Mouse (Mus musculus): ENCODE measurements around the gene Zmynd15. TPM values are rescaled to one million over a fixed set of nuclear protein-coding genes. Genes with fewer than 3 reads are reported as not detected.

Zmynd15 gene
- polyA plus RNA-seq, 1 experiment from 2014 or later: 0.40 TPM

DNA sequence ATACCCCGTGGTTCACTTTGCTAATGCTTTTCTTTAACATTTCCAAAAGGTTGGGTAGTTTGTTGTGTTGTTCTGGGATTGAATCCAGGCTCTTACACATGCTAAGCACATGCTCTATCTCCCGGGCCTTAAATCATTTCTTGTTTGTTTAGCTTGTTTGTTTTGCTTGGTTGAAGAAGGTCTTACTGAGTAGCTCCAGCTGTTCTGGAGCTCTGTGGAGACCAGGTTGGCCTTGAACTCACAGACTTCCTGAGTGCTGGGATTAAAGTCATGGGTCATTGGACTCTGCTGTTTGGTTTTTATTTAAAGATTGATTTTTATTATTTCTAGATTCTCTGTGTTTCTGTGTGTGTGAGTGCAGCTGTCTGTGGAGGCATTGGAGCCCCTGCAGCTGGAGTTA is 26.3 kb downstream of the Zmynd15 start:
- H3K4me1 ChIP-seq (replicated peaks): no peaks in the 10 kb centered on the region
- no peak for ATAC-seq
- 58% methylated on average over 2 of the region's 2 CpGs for WGBS
- H3K9me3 ChIP-seq: no peaks in the 10 kb centered on the region
- H3K36me3 ChIP-seq: no peaks in the 10 kb centered on the region
- H3K27me3 ChIP-seq: no peaks in the 10 kb centered on the region
- no peak overlapping the region for H3K4me2 ChIP-seq (replicated peaks)
- H3K9ac ChIP-seq (replicated peaks): no peak overlapping the region
- H3K27ac ChIP-seq: no peak overlapping the region
- H3K4me3 ChIP-seq (replicated peaks): no peak overlapping the region

- no peaks in the 10 kb centered on the region for H3K4me1 ChIP-seq (replicated peaks)
- no peak overlapping the region for H3K9ac ChIP-seq (replicated peaks)
- no peak for ATAC-seq
- WGBS: 53% methylated on average over 4 of the region's 4 CpGs
- no peak overlapping the region for H3K4me2 ChIP-seq (replicated peaks)
- no peak overlapping the region for H3K27ac ChIP-seq
- peaks cover 4% of the 10 kb centered on the region; the same call in 1 of the 2 replicates for H3K9me3 ChIP-seq
- H3K36me3 ChIP-seq: no peaks in the 10 kb centered on the region
- H3K27me3 ChIP-seq: no peaks in the 10 kb centered on the region
- H3K4me3 ChIP-seq (replicated peaks): no peak overlapping the region
Observed at GRCm38 (mm10) chr11:70487816-70488215, 28.6 kb downstream of the Zmynd15 start.

GRCm38 (mm10) chr11:70489138-70489537 is 29.9 kb downstream of the Zmynd15 start:
- no peak overlapping the region for H3K9ac ChIP-seq (replicated peaks)
- no peaks in the 10 kb centered on the region for H3K4me1 ChIP-seq (replicated peaks)
- no peak overlapping the region for H3K4me3 ChIP-seq (replicated peaks)
- no peak for ATAC-seq
- H3K27ac ChIP-seq: no peak overlapping the region
- peaks cover 4% of the 10 kb centered on the region; the same call in 1 of the 2 replicates for H3K9me3 ChIP-seq
- H3K27me3 ChIP-seq: no peaks in the 10 kb centered on the region
- H3K4me2 ChIP-seq (replicated peaks): no peak overlapping the region
- H3K36me3 ChIP-seq: no peaks in the 10 kb centered on the region
- 86% methylated on average over 3 of the region's 3 CpGs for WGBS

GRCm38 (mm10) chr11:70489684-70490083 is 30.5 kb downstream of the Zmynd15 start:
- ATAC-seq: no peak
- no peak overlapping the region for H3K4me3 ChIP-seq (replicated peaks)
- no peak overlapping the region for H3K27ac ChIP-seq
- H3K9ac ChIP-seq (replicated peaks): no peak overlapping the region
- peaks cover 4% of the 10 kb centered on the region; the same call in 1 of the 2 replicates for H3K9me3 ChIP-seq
- H3K4me2 ChIP-seq (replicated peaks): no peak overlapping the region
- H3K36me3 ChIP-seq: no peaks in the 10 kb centered on the region
- 89% methylated on average over 6 of the region's 6 CpGs for WGBS
- H3K4me1 ChIP-seq (replicated peaks): no peaks in the 10 kb centered on the region
- no peaks in the 10 kb centered on the region for H3K27me3 ChIP-seq

DNA sequence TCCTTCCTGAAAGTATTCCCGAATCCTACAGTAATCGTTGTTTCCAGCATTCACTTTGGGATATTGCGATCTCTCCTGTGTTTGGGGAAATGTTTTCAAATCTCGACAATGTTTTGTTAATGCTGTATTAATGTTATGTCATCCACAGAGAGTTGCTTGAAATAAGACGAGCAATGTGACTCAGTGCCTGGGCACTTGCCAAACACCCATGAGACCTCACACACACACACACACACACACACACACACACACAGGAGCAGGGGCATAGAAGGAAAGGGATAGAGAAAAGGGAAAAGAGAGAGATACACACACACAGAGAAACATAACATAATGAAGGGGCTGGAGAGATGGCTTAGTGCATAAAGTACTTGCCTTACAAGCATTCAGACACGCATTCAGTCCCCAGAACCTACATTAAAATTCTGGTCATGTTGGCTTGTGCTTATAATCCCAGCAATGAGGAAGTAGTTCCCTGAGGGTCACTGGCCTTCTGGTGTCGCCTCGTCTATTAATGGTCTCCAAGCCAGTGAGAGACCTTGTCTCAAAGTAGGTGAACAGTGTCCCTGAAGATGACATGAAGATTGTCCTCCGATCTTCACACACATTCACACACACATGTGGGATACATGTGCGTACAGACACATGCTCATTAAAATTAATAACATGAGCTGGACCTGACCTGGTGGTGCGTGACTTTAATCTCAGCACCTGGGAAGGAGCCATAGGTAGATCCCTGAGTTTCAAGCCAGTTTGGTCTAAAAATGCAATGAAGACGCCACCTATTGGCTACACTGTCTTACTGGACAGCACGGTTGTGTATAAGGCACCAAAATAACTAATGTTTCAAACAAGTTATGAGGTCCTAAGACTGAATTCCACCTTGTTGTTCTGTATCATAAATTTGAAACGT is 40.6 kb downstream of the Zmynd15 start:
- 66% methylated on average over 14 of the region's 14 CpGs for WGBS
- H3K27ac ChIP-seq: no peak overlapping the region
- ATAC-seq: no peak
- no peak overlapping the region for H3K4me2 ChIP-seq (replicated peaks)
- H3K4me3 ChIP-seq (replicated peaks): no peak overlapping the region
- H3K27me3 ChIP-seq: no peaks in the 10 kb centered on the region
- H3K9ac ChIP-seq (replicated peaks): no peak overlapping the region
- H3K36me3 ChIP-seq: no peaks in the 10 kb centered on the region
- H3K4me1 ChIP-seq (replicated peaks): no peaks in the 10 kb centered on the region
- no peaks in the 10 kb centered on the region for H3K9me3 ChIP-seq

DNA sequence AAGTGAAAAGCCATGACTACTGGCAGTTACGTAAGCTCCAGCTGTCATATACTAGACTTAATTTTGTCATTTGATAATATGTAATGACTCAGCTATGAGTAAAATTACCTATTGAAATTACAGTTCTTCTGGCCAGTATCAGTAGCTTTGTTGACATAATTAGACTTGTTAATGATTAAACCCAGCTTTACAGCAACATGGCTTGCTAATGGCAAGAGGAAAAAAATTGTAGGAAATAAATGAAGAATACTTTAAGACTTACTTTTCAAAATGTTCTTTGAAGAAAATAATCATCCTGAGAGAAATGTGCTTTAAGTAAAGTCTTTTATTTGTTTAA is 41.2 kb downstream of the Zmynd15 start:
- 95% methylated on average over 1 of the region's 1 CpGs for WGBS
- no peaks in the 10 kb centered on the region for H3K9me3 ChIP-seq
- ATAC-seq: no peak
- H3K4me1 ChIP-seq (replicated peaks): no peaks in the 10 kb centered on the region
- H3K36me3 ChIP-seq: no peaks in the 10 kb centered on the region
- H3K9ac ChIP-seq (replicated peaks): no peak overlapping the region
- H3K27ac ChIP-seq: no peak overlapping the region
- H3K27me3 ChIP-seq: no peaks in the 10 kb centered on the region
- H3K4me2 ChIP-seq (replicated peaks): no peak overlapping the region
- H3K4me3 ChIP-seq (replicated peaks): no peak overlapping the region

DNA sequence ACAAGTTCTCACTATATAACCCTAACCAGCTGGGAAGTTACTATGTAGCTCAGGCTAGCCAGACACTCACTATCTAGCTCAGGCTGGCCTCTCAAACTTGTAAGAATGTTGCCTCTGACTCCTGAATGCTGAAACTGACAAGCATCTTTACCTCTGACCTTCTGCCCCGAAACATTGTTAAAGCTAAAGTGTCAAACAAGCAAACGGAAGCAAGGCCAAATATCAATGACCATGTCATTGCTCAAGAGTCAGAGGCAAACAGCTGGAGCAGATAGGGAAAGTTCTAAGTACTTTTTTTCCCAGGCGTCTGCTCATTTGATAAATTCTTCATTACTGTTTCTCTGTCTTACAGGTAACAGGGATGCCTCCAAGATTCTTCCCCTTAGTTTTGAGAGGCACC is 42.8 kb downstream of the Zmynd15 start:
- no peak overlapping the region for H3K9ac ChIP-seq (replicated peaks)
- no peak overlapping the region for H3K27ac ChIP-seq
- no peak for ATAC-seq
- H3K4me3 ChIP-seq (replicated peaks): no peak overlapping the region
- H3K9me3 ChIP-seq: no peaks in the 10 kb centered on the region
- no peaks in the 10 kb centered on the region for H3K27me3 ChIP-seq
- 82% methylated on average over 3 of the region's 3 CpGs for WGBS
- H3K4me1 ChIP-seq (replicated peaks): no peaks in the 10 kb centered on the region
- H3K36me3 ChIP-seq: no peaks in the 10 kb centered on the region
- no peak overlapping the region for H3K4me2 ChIP-seq (replicated peaks)

DNA sequence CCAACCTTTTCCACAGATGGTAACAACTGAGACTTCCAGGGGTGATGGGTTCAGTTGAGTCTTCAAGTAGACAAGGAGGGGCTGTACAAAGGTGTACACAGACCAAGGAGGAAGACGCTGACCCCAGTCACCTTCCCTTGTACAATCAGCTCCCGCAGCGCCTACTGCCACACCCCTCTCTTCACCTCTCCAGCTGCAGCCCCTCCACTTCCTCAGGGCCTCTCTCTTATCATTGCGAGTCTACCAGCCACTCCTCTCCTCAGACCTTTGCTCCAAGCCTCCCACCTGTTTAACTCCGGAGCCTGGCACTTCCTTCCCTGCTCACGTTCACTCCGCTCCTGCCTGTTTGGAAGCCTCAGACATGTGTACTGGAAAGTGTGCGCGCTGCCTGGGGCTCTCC is 45.7 kb downstream of the Zmynd15 start, which contains the start of gene Tm4sf5:
Gene Tm4sf5, plus strand, starts transcription at position 275 of the 400 bp plus-strand sequence.
- H3K9me3 ChIP-seq: no peaks in the 10 kb centered on the region
- no peaks in the 10 kb centered on the region; the same call in 1 of the 2 replicates for H3K27me3 ChIP-seq
- WGBS: 85% methylated on average over 9 of the region's 9 CpGs
- ATAC-seq: no peak
- no peak within 1 kb of the TSS for H3K9ac ChIP-seq (replicated peaks)
- H3K4me2 ChIP-seq (replicated peaks): no peak within 1 kb of the TSS
- no peaks in the 10 kb centered on the region for H3K36me3 ChIP-seq
- H3K4me3 ChIP-seq (replicated peaks): no peak within 1 kb of the TSS
- peaks cover 4% of the 10 kb centered on the region for H3K4me1 ChIP-seq (replicated peaks)
- no peak within 1 kb of the TSS for H3K27ac ChIP-seq

DNA sequence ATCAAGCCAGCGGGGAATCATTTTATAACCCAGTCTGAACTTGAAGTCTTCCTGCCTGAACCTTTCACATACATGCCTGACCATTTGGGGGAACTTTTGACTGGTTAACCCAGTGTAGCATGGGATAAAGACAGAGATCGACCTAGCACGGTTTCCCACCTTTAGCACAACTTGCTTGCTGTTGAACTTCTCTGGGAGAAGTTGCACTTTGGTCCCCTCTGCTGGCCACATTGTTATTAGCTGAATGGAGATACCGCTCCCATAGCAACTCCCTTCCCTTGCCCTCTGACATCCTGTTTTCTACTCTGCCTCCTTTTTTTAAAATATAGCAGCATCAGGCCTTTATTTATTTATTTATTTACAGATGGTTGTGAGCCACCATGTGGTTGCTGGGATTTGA is 47.2 kb downstream of the Zmynd15 start:
- no peaks in the 10 kb centered on the region; the same call in 1 of the 2 replicates for H3K27me3 ChIP-seq
- H3K4me1 ChIP-seq (replicated peaks): peaks cover 4% of the 10 kb centered on the region
- H3K4me2 ChIP-seq (replicated peaks): no peak overlapping the region
- H3K4me3 ChIP-seq (replicated peaks): no peak overlapping the region
- WGBS: 38% methylated on average over 4 of the region's 4 CpGs
- no peak overlapping the region for H3K27ac ChIP-seq
- no peak for ATAC-seq
- H3K36me3 ChIP-seq: no peaks in the 10 kb centered on the region
- no peaks in the 10 kb centered on the region for H3K9me3 ChIP-seq
- H3K9ac ChIP-seq (replicated peaks): no peak overlapping the region

GRCm38 (mm10) chr11:70506962-70507515 is 47.8 kb downstream of the Zmynd15 start:
- Histone ChIP-seq H3K4me2 (replicated peaks) (no peak overlapping the region), H3K4me1 (replicated peaks) (peaks cover 4% of the 10 kb centered on the region), H3K36me3 (no peaks in the 10 kb centered on the region), H3K27me3 (no peaks in the 10 kb centered on the region; the same call in 1 of the 2 replicates), H3K9ac (replicated peaks) (no peak overlapping the region), H3K4me3 (replicated peaks) (no peak overlapping the region), H3K27ac (no peak overlapping the region), H3K9me3 (no peaks in the 10 kb centered on the region)
- ATAC-seq: no peak
- 76% methylated on average over 7 of the region's 7 CpGs for WGBS

- peak; percentile 66; the same call in 1 of the 2 replicates for ATAC-seq
- H3K9me3 ChIP-seq: no peaks in the 10 kb centered on the region
- H3K4me3 ChIP-seq (replicated peaks): no peak overlapping the region
- H3K27me3 ChIP-seq: no peaks in the 10 kb centered on the region; the same call in 1 of the 2 replicates
- peak overlapping the region; percentile 43 for H3K4me2 ChIP-seq (replicated peaks)
- H3K9ac ChIP-seq (replicated peaks): no peak overlapping the region
- 7% methylated on average over 19 of the region's 19 CpGs for WGBS
- peaks cover 4% of the 10 kb centered on the region for H3K4me1 ChIP-seq (replicated peaks)
- H3K27ac ChIP-seq: no peak overlapping the region
- no peaks in the 10 kb centered on the region for H3K36me3 ChIP-seq
Observed at GRCm38 (mm10) chr11:70509753-70510564, 50.7 kb downstream of the Zmynd15 start.

DNA sequence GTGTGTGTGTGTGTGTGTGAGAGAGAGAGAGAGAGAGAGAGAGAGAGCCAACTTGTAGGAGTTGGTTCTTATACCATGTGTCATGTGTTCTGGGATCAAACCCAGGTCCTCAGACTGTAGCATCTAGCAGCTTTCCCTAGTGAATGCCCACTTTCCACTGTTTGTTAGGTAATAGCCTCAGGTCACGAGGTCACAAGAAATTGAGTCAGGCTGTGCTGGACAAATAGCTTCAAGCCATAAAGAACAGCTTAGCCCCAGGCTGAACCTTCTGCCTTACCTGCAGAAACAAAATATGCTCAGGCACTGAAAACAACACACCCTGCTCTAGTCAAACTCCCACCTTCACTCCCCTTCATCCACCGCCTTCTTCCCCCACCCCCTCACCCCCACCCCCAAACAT is 52.0 kb downstream of the Zmynd15 start:
- H3K27me3 ChIP-seq: no peaks in the 10 kb centered on the region; the same call in 1 of the 2 replicates
- no peaks in the 10 kb centered on the region for H3K9me3 ChIP-seq
- H3K4me3 ChIP-seq (replicated peaks): no peak overlapping the region
- H3K36me3 ChIP-seq: no peaks in the 10 kb centered on the region
- no peak overlapping the region for H3K9ac ChIP-seq (replicated peaks)
- no peak for ATAC-seq
- no peak overlapping the region for H3K4me2 ChIP-seq (replicated peaks)
- H3K4me1 ChIP-seq (replicated peaks): peaks cover 4% of the 10 kb centered on the region
- H3K27ac ChIP-seq: no peak overlapping the region
- 82% methylated on average over 2 of the region's 2 CpGs for WGBS

Data from midbrain, embryonic 13.5 days (tissue).